Mouse (Mus musculus) forebrain, embryonic 14.5 days (tissue): ENCODE measurements around the gene Rtkn. TPM values are rescaled to one million over a fixed set of nuclear protein-coding genes. Genes with fewer than 3 reads are reported as not detected.

Experiments
- ATAC-seq: fragments of 200-750 bp; cut with Nextera tagmentation; 2 replicates; pipeline ENCODE4 v1.8.0; 2017; ENCODE audit warnings: mild to moderate bottlenecking, moderate library complexity
- DNase-seq: peaks from one replicate; pipeline ENCODE4 v3.0.0-alpha.2; 2015; ENCODE audit warnings: low spot score
- H3K27ac ChIP-seq: fragments of 300-500 bp; sonication (generic); 2 replicates; pipeline ENCODE4 v1.5.1; 2014; ENCODE audit warnings: low read depth, mild to moderate bottlenecking, control low read depth, low read length, moderate library complexity
- H3K27me3 ChIP-seq: fragments of 300-500 bp; sonication (generic); replicated peaks from 2 replicates; pipeline ENCODE4 v1.6.1; 2014; ENCODE audit warnings: low read length, control low read depth, mixed read lengths; ENCODE audit not compliant: control insufficient read depth, insufficient read depth
- H3K36me3 ChIP-seq: fragments of 300-500 bp; sonication (generic); 2 replicates; pipeline ENCODE4 v1.6.1; 2014; ENCODE audit warnings: low read length, control low read depth; ENCODE audit not compliant: control insufficient read depth, insufficient read depth
- H3K4me1 ChIP-seq: fragments of 300-500 bp; sonication (generic); 2 replicates; pipeline ENCODE4 v1.6.1; 2014; ENCODE audit warnings: antibody characterized with exemption, low read length, control low read depth; ENCODE audit not compliant: control insufficient read depth, insufficient read depth
- H3K4me2 ChIP-seq: fragments of 300-500 bp; sonication (generic); 2 replicates; pipeline ENCODE4 v1.6.1; 2014; ENCODE audit warnings: mild to moderate bottlenecking, control low read depth, low read length
- H3K4me3 ChIP-seq: fragments of 300-500 bp; sonication (generic); 2 replicates; pipeline ENCODE4 v1.5.1; 2014; ENCODE audit warnings: low read depth, low read length, control low read depth
- H3K9ac ChIP-seq: fragments of 300-500 bp; sonication (generic); 2 replicates; pipeline ENCODE4 v1.6.1; 2014; ENCODE audit warnings: mild to moderate bottlenecking, low read length, control low read depth, moderate library complexity
- H3K9me3 ChIP-seq: fragments of 300-500 bp; sonication (generic); replicated peaks from 2 replicates; pipeline ENCODE4 v1.6.1; 2016; ENCODE audit warnings: low read length, control low read depth, mixed read lengths; ENCODE audit not compliant: control insufficient read depth
- WGBS: fragments of 180-500 bp; shearing (Covaris S2); extraction: QIAGEN DNeasy Blood & Tissue Kit; methylation state at CpG from one replicate; pipeline ENCODE4 v1.1.7; 2014; 5-methylcytosine and 5-hydroxymethylcytosine counted together
- polyA plus RNA-seq: library from polyadenylated mRNA; unstranded; fragments of >200 nt; fragmentation: Nextera tagmentation; extraction: Ambion mirVana; gene quantifications from 2 replicates; pipeline ENCODE4 v1.2.1, GENCODE M21; 2014

Rtkn gene
- polyA plus RNA-seq, 1 experiment from 2014 or later: 4.8 TPM

GRCm38 (mm10) chr6:83115682-83116372 lies 19.4 kb upstream of the Rtkn start:
- H3K4me1 ChIP-seq: peaks cover 15% of the 10 kb centered on the region
- peak overlapping the region; percentile 72 for H3K27ac ChIP-seq
- H3K27me3 ChIP-seq: no peaks in the 10 kb centered on the region
- H3K9me3 ChIP-seq: no peaks in the 10 kb centered on the region
- peaks cover 31% of the 10 kb centered on the region for H3K36me3 ChIP-seq
- no peak for DNase-seq
- H3K4me2 ChIP-seq: peak overlapping the region; percentile 95
- peak; percentile 54 for ATAC-seq
- WGBS: 2% methylated on average over 46 of the region's 48 CpGs
- H3K4me3 ChIP-seq: peak overlapping the region; percentile 83
- peak overlapping the region; percentile 94 for H3K9ac ChIP-seq

- no peaks in the 10 kb centered on the region for H3K9me3 ChIP-seq
- H3K4me2 ChIP-seq: peak overlapping the region; percentile 95
- no peaks in the 10 kb centered on the region for H3K27me3 ChIP-seq
- H3K4me3 ChIP-seq: peak overlapping the region; percentile 83
- 81% methylated on average over 11 of the region's 11 CpGs for WGBS
- peaks cover 15% of the 10 kb centered on the region for H3K4me1 ChIP-seq
- H3K36me3 ChIP-seq: peaks cover 28% of the 10 kb centered on the region
- peak overlapping the region; percentile 94 for H3K9ac ChIP-seq
- DNase-seq: no peak
- no peak overlapping the region; the same call in 1 of the 2 replicates for H3K27ac ChIP-seq
- no peak for ATAC-seq
Measured at GRCm38 (mm10) chr6:83116373-83117164, 18.7 kb upstream of the Rtkn start.

- H3K27me3 ChIP-seq: no peaks in the 10 kb centered on the region
- WGBS: 94% methylated on average over 4 of the region's 4 CpGs
- no peaks in the 10 kb centered on the region for H3K9me3 ChIP-seq
- peaks cover 28% of the 10 kb centered on the region for H3K36me3 ChIP-seq
- peaks cover 15% of the 10 kb centered on the region for H3K4me1 ChIP-seq
- H3K4me3 ChIP-seq: no peak overlapping the region
- H3K27ac ChIP-seq: 0 out of 2 replicates have a peak overlapping the region, but pooled peaks have one; percentile 18
- H3K9ac ChIP-seq: no peak overlapping the region; the same call in 1 of the 2 replicates
- ATAC-seq (no peak), DNase-seq (no peak)
- H3K4me2 ChIP-seq: peak overlapping the region; percentile 95; the same call in 1 of the 2 replicates
Measured at GRCm38 (mm10) chr6:83117165-83117438, 18.2 kb upstream of the Rtkn start.

GRCm38 (mm10) chr6:83117616-83118015 lies 17.6 kb upstream of the Rtkn start:
- DNase-seq: no peak
- no peak overlapping the region for H3K4me2 ChIP-seq

GRCm38 (mm10) chr6:83118369-83118768 lies 16.9 kb upstream of the Rtkn start:
- H3K4me1 ChIP-seq: peaks cover 22% of the 10 kb centered on the region
- H3K4me3 ChIP-seq: no peak overlapping the region
- peaks cover 32% of the 10 kb centered on the region for H3K36me3 ChIP-seq
- 78% methylated on average over 11 of the region's 11 CpGs for WGBS
- no peak overlapping the region for H3K4me2 ChIP-seq
- no peak for DNase-seq
- no peaks in the 10 kb centered on the region for H3K9me3 ChIP-seq
- no peak overlapping the region for H3K27ac ChIP-seq
- H3K27me3 ChIP-seq: no peaks in the 10 kb centered on the region
- no peak overlapping the region; the same call in 1 of the 2 replicates for H3K9ac ChIP-seq
- ATAC-seq: no peak

More at GRCm38 (mm10) chr6:83117616-83118015, 17.6 kb upstream of the Rtkn start:
- H3K9me3 ChIP-seq: no peaks in the 10 kb centered on the region
- peaks cover 28% of the 10 kb centered on the region for H3K36me3 ChIP-seq
- 89% methylated on average over 13 of the region's 13 CpGs for WGBS
- H3K27me3 ChIP-seq: no peaks in the 10 kb centered on the region
- H3K9ac ChIP-seq: no peak overlapping the region
- H3K4me3 ChIP-seq: no peak overlapping the region
- H3K4me1 ChIP-seq: peaks cover 17% of the 10 kb centered on the region
- H3K27ac ChIP-seq: peak overlapping the region; percentile 18; the same call in 1 of the 2 replicates
- no peak for ATAC-seq

GRCm38 (mm10) chr6:83118825-83119733 lies 16.2 kb upstream of the Rtkn start:
- DNase-seq: no peak
- Histone ChIP-seq H3K9ac (peak overlapping the region; percentile 22; the same call in 1 of the 2 replicates), H3K4me2 (no peak overlapping the region; the same call in 1 of the 2 replicates), H3K36me3 (peaks cover 34% of the 10 kb centered on the region), H3K4me1 (peaks cover 24% of the 10 kb centered on the region), H3K9me3 (no peaks in the 10 kb centered on the region), H3K27me3 (no peaks in the 10 kb centered on the region), H3K4me3 (no peak overlapping the region), H3K27ac (no peak overlapping the region)
- no peak for ATAC-seq
- WGBS: 80% methylated on average over 14 of the region's 14 CpGs

GRCm38 (mm10) chr6:83119734-83120051 lies 15.6 kb upstream of the Rtkn start:
- peaks cover 34% of the 10 kb centered on the region for H3K36me3 ChIP-seq
- WGBS: 81% methylated on average over 7 of the region's 7 CpGs
- H3K4me1 ChIP-seq: peaks cover 30% of the 10 kb centered on the region
- peak overlapping the region; percentile 94 for H3K4me2 ChIP-seq
- peak overlapping the region; percentile 65; the same call in 1 of the 2 replicates for H3K4me3 ChIP-seq
- H3K27ac ChIP-seq: no peak overlapping the region
- H3K9ac ChIP-seq: peak overlapping the region; percentile 92; the same call in 1 of the 2 replicates
- H3K9me3 ChIP-seq: no peaks in the 10 kb centered on the region
- ATAC-seq (no peak), DNase-seq (no peak)
- H3K27me3 ChIP-seq: no peaks in the 10 kb centered on the region

GRCm38 (mm10) chr6:83120930-83121862 lies 14.1 kb upstream of the Rtkn start, which contains the start of gene Wbp1:
Gene Wbp1 (minus strand): TSS chr6:83121559.
- H3K9me3 ChIP-seq: no peaks in the 10 kb centered on the region
- peaks cover 34% of the 10 kb centered on the region for H3K36me3 ChIP-seq
- WGBS: under 1% methylated on average over 38 of the region's 38 CpGs
- DNase-seq (peak; percentile 99), ATAC-seq (peak; percentile 95)
- H3K27me3 ChIP-seq: no peaks in the 10 kb centered on the region
- peak within 1 kb of the TSS; percentile 65 for H3K4me3 ChIP-seq
- peak within 1 kb of the TSS; percentile 98 for H3K27ac ChIP-seq
- peaks cover 26% of the 10 kb centered on the region for H3K4me1 ChIP-seq
- peak within 1 kb of the TSS; percentile 94 for H3K4me2 ChIP-seq
- peak within 1 kb of the TSS; percentile 95 for H3K9ac ChIP-seq
